Mouse (Mus musculus) lung, postnatal 36 days (tissue): ENCODE results near the gene P2ry10b.
A peak's percentile ranks its signal among the peaks of the same experiment; 100 is the strongest.

Experiments used
- DNase-seq: peaks from one replicate; pipeline ENCODE4 v3.0.0; 2022; ENCODE audit warnings: mixed read lengths

The P2ry10b gene

GRCm38 (mm10) chrX:107148681-107149080 lies at the start of gene P2ry10b:
Gene P2ry10b (plus strand): TSS chrX:107148927.
- DNase-seq: no peak

GRCm38 (mm10) chrX:107116333-107116732 lies 32.4 kb upstream of the P2ry10b start:
- no peak for DNase-seq

- DNase-seq: no peak
These were observed 31.7 kb upstream of the P2ry10b start for GRCm38 (mm10) chrX:107116987-107117386.

- DNase-seq: no peak
These were observed 5.5 kb upstream of the P2ry10b start for GRCm38 (mm10) chrX:107143184-107143583.

- no peak for DNase-seq
These were observed 4.8 kb upstream of the P2ry10b start for GRCm38 (mm10) chrX:107143930-107144329.

GRCm38 (mm10) chrX:107149391-107149993 lies 765 bp downstream of the P2ry10b start:
- DNase-seq: no peak

GRCm38 (mm10) chrX:107150027-107150426 lies 1.3 kb downstream of the P2ry10b start:
- DNase-seq: no peak

GRCm38 (mm10) chrX:107150752-107151515 lies 2.2 kb downstream of the P2ry10b start:
- DNase-seq: peak; percentile 58

GRCm38 (mm10) chrX:107156021-107156420 lies 7.3 kb downstream of the P2ry10b start:
- no peak for DNase-seq

- DNase-seq: peak; percentile 37
These were observed 11.8 kb downstream of the P2ry10b start for GRCm38 (mm10) chrX:107160496-107160895.

GRCm38 (mm10) chrX:107168281-107168680 lies 19.6 kb downstream of the P2ry10b start:
- DNase-seq: peak; percentile 43

- no peak for DNase-seq
These were observed 20.4 kb downstream of the P2ry10b start for GRCm38 (mm10) chrX:107169128-107169527.

- peak; percentile 19 for DNase-seq
These were observed 30.0 kb downstream of the P2ry10b start for GRCm38 (mm10) chrX:107178742-107179141.

- DNase-seq: no peak
These were observed 68.9 kb downstream of the P2ry10b start for GRCm38 (mm10) chrX:107217577-107218090.
